Mouse (Mus musculus) limb, embryonic 14.5 days (tissue): ENCODE measurements around the gene Ppm1h. TPM values are rescaled to one million over a fixed set of nuclear protein-coding genes. Genes with fewer than 3 reads are reported as not detected.

Experiments
- ATAC-seq: fragments of 200-750 bp; cut with Nextera tagmentation; 2 replicates; pipeline ENCODE4 v1.8.0; 2017; ENCODE audit warnings: low read depth, moderate number of reproducible peaks, moderate TSS enrichment; ENCODE audit not compliant: low FRiP score
- DNase-seq: peaks from one replicate; pipeline ENCODE4 v3.0.0-alpha.2; 2015; ENCODE audit warnings: low spot score
- H3K27ac ChIP-seq: fragments of 300-500 bp; sonication (generic); replicated peaks from 2 replicates; pipeline ENCODE4 v1.5.1; 2014; ENCODE audit warnings: low read depth, mild to moderate bottlenecking, low read length, moderate library complexity, mixed read lengths
- H3K27me3 ChIP-seq: fragments of 300-500 bp; sonication (generic); 2 replicates; pipeline ENCODE4 v1.6.1; 2014; ENCODE audit warnings: low read length, mixed read lengths; ENCODE audit not compliant: control insufficient read depth, insufficient read depth
- H3K36me3 ChIP-seq: fragments of 300-500 bp; sonication (generic); 2 replicates; pipeline ENCODE4 v1.6.1; 2014; ENCODE audit warnings: mild to moderate bottlenecking, low read length, moderate library complexity, mixed read lengths; ENCODE audit not compliant: control insufficient read depth, insufficient read depth
- H3K4me1 ChIP-seq: fragments of 300-500 bp; sonication (generic); 2 replicates; pipeline ENCODE4 v1.6.1; 2014; ENCODE audit warnings: antibody characterized with exemption, low read length, mixed read lengths; ENCODE audit not compliant: control insufficient read depth, insufficient read depth
- H3K4me2 ChIP-seq: fragments of 300-500 bp; sonication (generic); replicated peaks from 2 replicates; pipeline ENCODE4 v1.6.1; 2014; ENCODE audit warnings: low read depth, mild to moderate bottlenecking, low read length, moderate library complexity; ENCODE audit not compliant: severe bottlenecking
- H3K4me3 ChIP-seq: fragments of 300-500 bp; sonication (generic); replicated peaks from 2 replicates; pipeline ENCODE4 v1.5.1; 2014; ENCODE audit warnings: low read length
- H3K9ac ChIP-seq: fragments of 300-500 bp; sonication (generic); 2 replicates; pipeline ENCODE4 v1.6.1; 2014; ENCODE audit warnings: mild to moderate bottlenecking, low read depth, low read length, moderate library complexity; ENCODE audit not compliant: severe bottlenecking
- H3K9me3 ChIP-seq: fragments of 300-500 bp; sonication (generic); 2 replicates; pipeline ENCODE4 v1.6.1; 2016; ENCODE audit warnings: low read length; ENCODE audit not compliant: control insufficient read depth
- POLR2A ChIP-seq: fragments of 200-500 bp; IDR thresholded peaks from 2 replicates; pipeline ENCODE4 v1.8.0; 2012; ENCODE audit warnings: inconsistent platforms, mild to moderate bottlenecking, moderate library complexity, borderline replicate concordance; ENCODE audit not compliant: insufficient read depth, insufficient read length; ENCODE audit errors: extremely low read depth
- WGBS: fragments of 180-500 bp; shearing (Covaris S2); extraction: QIAGEN DNeasy Blood & Tissue Kit; methylation state at CpG from one replicate; pipeline ENCODE4 v1.1.7; 2014; 5-methylcytosine and 5-hydroxymethylcytosine counted together
- polyA plus RNA-seq, 2 experiments: library from polyadenylated mRNA; depleted of rRNA in 1 of 2; stranded (reverse) in 1 of 2; unstranded in 1 of 2; fragments of >200 nt; fragmentation: Nextera tagmentation in 1 of 2; extraction: Ambion mirVana in 1 of 2; gene quantifications; 2 replicates each; pipeline versions ENCODE4 v1.2.1 to v1.2.3; 2012 to 2014

Gene Ppm1h
- polyA plus RNA-seq, 2 experiments: 2.2 to 3.4 TPM

DNA sequence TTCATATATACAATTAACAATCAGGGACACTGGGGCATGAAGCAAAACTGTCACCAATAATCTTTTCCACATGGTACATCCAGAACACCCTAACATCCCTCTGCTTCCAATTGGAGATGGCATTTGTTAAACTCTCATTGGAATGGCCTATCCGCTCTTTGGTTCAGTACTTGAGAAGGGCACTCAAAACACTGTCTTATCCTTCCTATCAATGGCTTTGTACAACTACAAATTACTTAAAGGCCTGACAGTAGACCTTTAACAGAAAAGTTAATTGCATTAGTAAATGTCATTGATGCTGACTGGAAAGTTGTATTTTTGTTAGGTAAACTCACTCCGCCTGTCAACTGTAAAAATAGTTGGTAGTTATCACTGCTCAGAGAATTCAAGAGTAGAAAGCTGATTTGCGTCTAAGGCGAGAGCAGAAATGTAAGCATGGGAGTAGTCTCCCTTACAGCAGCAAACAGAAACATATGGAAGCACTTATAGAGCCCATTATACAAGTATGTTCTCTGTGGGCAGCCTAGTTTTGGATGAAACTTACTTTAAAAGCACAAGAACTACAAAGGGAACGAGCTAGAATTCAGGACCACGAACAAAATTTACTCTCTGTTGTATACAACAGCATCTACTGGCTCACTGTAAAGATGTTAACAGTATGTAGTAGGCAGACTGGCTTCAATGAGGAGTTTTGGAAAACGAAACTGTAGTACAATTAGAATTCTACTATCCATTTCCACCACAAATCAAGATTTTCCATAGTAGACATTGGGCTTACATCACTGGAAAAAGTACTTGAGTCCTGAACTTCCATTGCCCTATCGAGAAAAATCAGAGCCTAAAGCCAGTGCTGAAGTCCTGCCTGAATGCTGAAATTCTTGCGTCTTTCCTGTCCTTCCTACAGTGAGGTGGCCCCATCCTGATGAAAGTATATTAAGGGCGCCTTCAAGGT, 305.3 kb downstream of the Ppm1h start:
- Histone ChIP-seq H3K9ac (peak overlapping the region; percentile 100), H3K36me3 (peaks cover 28% of the 10 kb centered on the region), H3K4me1 (peaks cover 23% of the 10 kb centered on the region), H3K4me2 (peak overlapping the region; percentile 53), H3K27ac (peak overlapping the region; percentile 100), H3K9me3 (no peaks in the 10 kb centered on the region), H3K4me3 (peak overlapping the region; percentile 98), H3K27me3 (no peaks in the 10 kb centered on the region)
- ATAC-seq: no peak
- 21% methylated on average over 10 of the region's 10 CpGs for WGBS
- peak; percentile 44 for DNase-seq
- no peak for TF ChIP-seq POLR2A

DNA sequence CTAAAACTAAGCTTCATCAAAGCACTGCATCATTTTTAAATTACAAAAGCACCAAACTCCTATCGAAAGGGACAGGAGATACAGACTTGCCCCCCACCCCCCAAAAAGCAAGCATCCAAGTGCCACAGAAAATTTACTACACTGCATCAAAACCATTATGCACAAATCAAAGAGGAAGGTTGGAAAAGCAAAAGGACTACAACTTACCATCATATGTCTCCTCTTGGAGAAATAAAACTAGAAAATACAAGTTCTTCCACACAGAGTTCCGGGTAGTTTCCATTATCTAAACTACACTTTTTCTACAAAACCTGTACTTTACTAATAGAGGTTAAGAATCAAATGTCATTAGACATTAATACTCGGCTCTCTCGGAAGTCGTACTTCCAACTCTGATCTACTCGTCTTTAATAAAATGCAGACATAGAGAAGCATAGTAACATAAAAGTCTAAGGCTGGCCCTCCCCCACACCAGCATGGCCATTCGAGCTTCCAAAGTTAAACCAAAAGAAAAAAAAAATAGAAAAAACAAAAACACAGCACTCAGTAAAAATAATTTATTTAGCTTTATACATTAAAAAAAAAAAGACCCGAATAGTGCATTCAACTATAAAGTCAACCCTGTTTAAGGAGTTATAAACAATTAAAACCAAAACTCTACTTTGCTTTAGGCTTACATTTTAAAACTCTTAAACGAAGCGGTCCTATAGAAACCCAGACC, 306.1 kb downstream of the Ppm1h start:
- no peak for DNase-seq
- ATAC-seq: no peak

DNA sequence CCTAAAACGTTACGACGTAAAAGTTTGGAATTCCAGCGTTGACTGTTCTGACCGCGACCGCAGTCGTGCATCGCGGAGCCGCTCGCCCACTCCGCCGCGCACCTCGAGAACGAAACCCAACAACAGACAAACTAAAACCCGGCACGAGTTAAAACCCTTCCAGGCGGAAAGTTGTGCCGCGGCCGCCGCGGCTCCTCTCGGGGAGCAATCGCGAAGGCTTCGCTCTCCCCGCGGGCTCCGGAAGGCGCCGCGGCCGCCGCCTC, 306.6 kb downstream of the Ppm1h start:
- peak overlapping the region; percentile 100 for H3K27ac ChIP-seq
- H3K4me3 ChIP-seq: peak overlapping the region; percentile 98
- peaks cover 23% of the 10 kb centered on the region for H3K4me1 ChIP-seq
- peak overlapping the region; percentile 100 for H3K9ac ChIP-seq
- ATAC-seq (no peak), DNase-seq (no peak)
- peak overlapping the region; percentile 57 for H3K4me2 ChIP-seq
- under 1% methylated on average over 31 of the region's 37 CpGs for WGBS
- H3K27me3 ChIP-seq: no peaks in the 10 kb centered on the region
- no peak for TF ChIP-seq POLR2A
- H3K36me3 ChIP-seq: peaks cover 23% of the 10 kb centered on the region
- H3K9me3 ChIP-seq: no peaks in the 10 kb centered on the region

More for the DNA sequence above, 306.1 kb downstream of the Ppm1h start:
- H3K27ac ChIP-seq: peak overlapping the region; percentile 100
- peaks cover 28% of the 10 kb centered on the region for H3K36me3 ChIP-seq
- peak overlapping the region; percentile 53 for H3K4me2 ChIP-seq
- no peaks in the 10 kb centered on the region for H3K9me3 ChIP-seq
- H3K4me3 ChIP-seq: peak overlapping the region; percentile 98
- H3K9ac ChIP-seq: peak overlapping the region; percentile 100
- H3K4me1 ChIP-seq: peaks cover 23% of the 10 kb centered on the region
- no peaks in the 10 kb centered on the region for H3K27me3 ChIP-seq
- under 1% methylated on average over 10 of the region's 10 CpGs for WGBS
- no peak for TF ChIP-seq POLR2A

DNA sequence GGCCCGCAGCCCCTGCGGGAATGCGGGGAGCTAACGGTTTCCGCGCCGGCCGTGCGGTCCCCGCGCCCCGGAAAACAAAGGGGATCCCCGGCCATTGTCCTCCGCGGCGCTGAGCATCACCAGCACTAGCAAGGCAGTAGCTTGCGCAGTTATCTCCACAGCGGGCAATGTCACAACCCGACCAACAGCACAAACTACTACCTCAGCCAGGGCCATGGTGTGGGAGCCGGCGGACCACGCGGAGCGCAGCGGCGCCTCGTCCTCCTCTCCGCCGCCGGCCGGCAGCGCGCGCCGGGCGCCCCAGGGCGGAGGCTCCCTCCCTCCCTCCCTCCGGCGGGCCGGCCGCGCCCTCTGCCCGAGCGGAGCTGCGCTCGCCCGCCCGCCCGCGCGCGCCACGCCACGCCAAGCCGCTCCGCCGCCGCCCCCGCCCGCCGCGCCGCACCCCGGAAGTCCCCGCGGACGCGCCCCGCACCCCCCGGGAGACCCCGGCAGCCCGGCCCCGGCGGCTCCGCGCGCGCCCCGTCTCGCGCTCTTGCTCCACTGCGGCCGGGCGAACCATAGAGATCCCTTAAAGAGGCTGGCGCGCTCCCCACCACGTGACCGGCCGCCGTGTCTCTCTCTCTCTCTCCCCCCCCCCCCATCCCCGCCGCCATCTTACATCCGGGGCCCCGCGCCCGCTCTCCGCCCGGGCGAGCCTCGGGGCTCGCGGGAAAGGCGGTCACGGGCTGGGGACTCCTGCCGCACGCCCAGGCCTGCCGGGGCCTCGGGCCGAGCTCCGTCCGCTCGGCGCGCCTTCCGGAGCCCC, 307.2 kb downstream of the Ppm1h start:
- Histone ChIP-seq H3K27ac (peak overlapping the region; percentile 100), H3K27me3 (no peaks in the 10 kb centered on the region), H3K4me3 (peak overlapping the region; percentile 98), H3K36me3 (peaks cover 21% of the 10 kb centered on the region), H3K4me1 (peaks cover 23% of the 10 kb centered on the region), H3K9me3 (no peaks in the 10 kb centered on the region), H3K9ac (peak overlapping the region; percentile 100), H3K4me2 (peak overlapping the region; percentile 57)
- ATAC-seq (peak; percentile 91), DNase-seq (peak; percentile 91)
- TF ChIP-seq POLR2A: peak; percentile 17; the same call in 1 of the 2 replicates
- WGBS: under 1% methylated on average over 59 of the region's 115 CpGs
